Mouse (Mus musculus) embryonic fibroblast, embryonic 13.5 days (primary cell): ENCODE data around the gene Gm20388. TPM values are rescaled to one million over a fixed set of nuclear protein-coding genes. Genes with fewer than 3 reads are reported as not detected.
A peak's percentile ranks its signal among the peaks of the same experiment; 100 is the strongest.

Experiments
- H3K27ac ChIP-seq: 2 replicates; pipeline ENCODE4 v1.5.1; 2012; ENCODE audit warnings: low read length, control low read depth, inconsistent platforms; ENCODE audit not compliant: insufficient read depth
- H3K4me1 ChIP-seq: 2 replicates; pipeline ENCODE4 v1.6.1; 2011; ENCODE audit warnings: low read length; ENCODE audit not compliant: control insufficient read depth, insufficient read depth
- H3K4me3 ChIP-seq: 2 replicates; pipeline ENCODE4 v1.5.1; 2011; ENCODE audit warnings: mild to moderate bottlenecking, control low read depth, low read length; ENCODE audit not compliant: insufficient read depth
- CTCF ChIP-seq: IDR thresholded peaks from 2 replicates; pipeline ENCODE4 v1.5.1; 2011; ENCODE audit warnings: mild to moderate bottlenecking, control low read depth, low read length, moderate library complexity, borderline replicate concordance; ENCODE audit not compliant: insufficient read depth
- POLR2A ChIP-seq: IDR thresholded peaks from 2 replicates; pipeline ENCODE4 v1.6.1; 2011; ENCODE audit warnings: low read depth, mild to moderate bottlenecking, control low read depth, low read length, moderate library complexity
- polyA plus RNA-seq: library from polyadenylated mRNA; stranded (reverse); fragments of >200 nt; gene quantifications from 2 replicates; pipeline ENCODE4 v1.2.4, GENCODE M21; 2011; ENCODE audit warnings: low read depth; ENCODE audit not compliant: missing spikeins, insufficient read length

Gene Gm20388
- polyA plus RNA-seq, 1 experiment = 82.8 TPM

DNA sequence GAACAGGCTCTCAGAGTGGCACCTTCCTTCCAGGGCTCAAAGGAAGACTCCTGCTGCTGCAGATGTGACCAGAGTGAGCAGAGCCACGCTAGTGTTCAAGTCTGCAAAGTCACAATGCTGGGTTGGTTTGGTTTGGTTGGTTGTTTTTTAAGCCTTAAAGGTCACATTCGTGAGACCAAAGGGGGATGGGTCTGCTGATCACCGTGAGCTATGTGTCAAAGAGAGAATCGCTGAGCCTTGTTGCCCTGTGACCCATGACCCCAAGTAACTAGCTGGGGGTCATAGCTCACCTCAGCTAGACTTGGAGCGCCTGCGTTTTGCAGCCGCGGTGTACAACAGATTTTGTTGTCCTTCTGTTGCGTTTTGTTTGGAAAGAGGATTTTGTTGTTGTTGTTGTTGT, 1460.6 kb downstream of the Gm20388 start:
- Histone ChIP-seq H3K4me3 (no peak overlapping the region), H3K4me1 (peaks cover 4% of the 10 kb centered on the region; the same call in 1 of the 2 replicates), H3K27ac (no peak overlapping the region)
- TF ChIP-seq POLR2A (no peak), CTCF (no peak)

DNA sequence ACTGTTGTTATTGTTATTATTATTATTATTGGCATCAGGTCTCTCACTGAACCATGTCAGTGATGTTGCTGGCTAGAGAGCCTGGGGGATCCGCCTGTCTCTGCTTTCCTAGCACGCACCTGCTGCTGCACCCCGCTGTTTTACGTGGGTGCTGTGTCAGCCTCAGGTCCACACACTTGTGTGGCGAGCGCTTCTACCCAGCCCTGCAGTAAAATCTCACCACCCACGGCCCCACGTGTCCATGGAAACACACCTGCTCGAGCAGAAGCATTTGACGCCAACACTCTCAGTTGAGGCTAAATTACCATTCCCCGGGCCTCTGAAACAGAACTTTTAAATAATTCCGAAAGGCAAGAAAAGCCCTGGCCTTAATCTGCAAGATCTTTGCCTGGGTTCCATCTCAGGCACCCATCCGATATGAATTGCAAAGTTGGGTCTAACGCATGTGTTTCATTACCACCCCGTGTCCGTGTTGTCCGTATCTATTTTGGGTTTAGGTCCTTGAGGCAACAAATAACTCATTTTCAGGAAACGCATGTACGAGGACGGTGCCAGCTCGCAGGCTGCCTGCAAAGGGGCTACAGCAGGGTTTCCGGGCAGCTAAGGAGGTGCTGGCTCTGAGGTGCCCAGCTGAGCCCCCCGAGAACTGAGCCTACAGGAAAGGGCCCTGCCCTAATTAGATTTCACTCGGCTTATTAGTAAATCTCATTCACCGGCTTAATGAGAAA, 1461.4 kb downstream of the Gm20388 start:
- TF ChIP-seq CTCF = no peak
- TF ChIP-seq POLR2A = no peak
- Histone ChIP-seq H3K4me3 (no peak overlapping the region), H3K27ac (no peak overlapping the region), H3K4me1 (peaks cover 5% of the 10 kb centered on the region; the same call in 1 of the 2 replicates)

DNA sequence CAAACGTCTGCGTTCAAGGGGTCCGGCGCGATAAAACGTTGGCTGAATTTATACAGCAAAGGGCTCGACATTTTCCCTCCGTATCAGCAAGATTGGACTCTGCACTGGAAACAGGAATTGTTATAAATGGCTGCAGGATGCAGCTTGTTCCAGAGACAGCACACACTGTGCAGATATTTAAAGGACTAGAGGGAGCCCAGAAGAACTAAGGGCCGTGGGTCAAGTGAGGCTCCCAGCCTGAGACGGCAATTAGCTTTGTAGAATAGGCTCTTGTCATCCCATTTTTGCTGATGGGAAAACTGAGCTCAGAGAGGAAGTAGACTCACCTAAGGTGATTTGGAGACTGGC, 1462.0 kb downstream of the Gm20388 start:
- Histone ChIP-seq H3K4me3 (no peak overlapping the region), H3K27ac (no peak overlapping the region), H3K4me1 (peaks cover 5% of the 10 kb centered on the region; the same call in 1 of the 2 replicates)
- no peak for TF ChIP-seq CTCF
- TF ChIP-seq POLR2A = no peak

DNA sequence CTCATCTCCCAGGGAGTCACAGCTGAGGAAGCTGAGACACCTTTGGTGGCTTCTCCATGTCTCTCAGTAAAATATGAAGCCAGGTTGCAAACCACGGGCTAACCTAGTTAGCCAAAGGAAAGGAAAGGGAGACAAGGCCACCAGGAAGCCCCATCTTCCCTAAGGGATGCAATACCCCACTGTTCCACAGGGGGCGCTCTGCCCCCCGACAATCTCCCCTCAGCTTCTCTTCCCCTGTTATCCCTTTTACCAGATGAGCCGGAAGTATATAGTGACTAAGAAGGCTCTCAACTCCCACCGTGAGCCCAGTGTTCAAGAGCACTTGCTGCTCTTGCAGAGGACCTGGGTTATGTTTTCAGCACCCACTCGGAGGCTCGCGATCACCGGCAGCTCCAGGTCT, 1463.6 kb downstream of the Gm20388 start:
- Histone ChIP-seq H3K4me1 (peaks cover 5% of the 10 kb centered on the region; the same call in 1 of the 2 replicates), H3K4me3 (no peak overlapping the region), H3K27ac (no peak overlapping the region)
- TF ChIP-seq CTCF (no peak), POLR2A (no peak)

DNA sequence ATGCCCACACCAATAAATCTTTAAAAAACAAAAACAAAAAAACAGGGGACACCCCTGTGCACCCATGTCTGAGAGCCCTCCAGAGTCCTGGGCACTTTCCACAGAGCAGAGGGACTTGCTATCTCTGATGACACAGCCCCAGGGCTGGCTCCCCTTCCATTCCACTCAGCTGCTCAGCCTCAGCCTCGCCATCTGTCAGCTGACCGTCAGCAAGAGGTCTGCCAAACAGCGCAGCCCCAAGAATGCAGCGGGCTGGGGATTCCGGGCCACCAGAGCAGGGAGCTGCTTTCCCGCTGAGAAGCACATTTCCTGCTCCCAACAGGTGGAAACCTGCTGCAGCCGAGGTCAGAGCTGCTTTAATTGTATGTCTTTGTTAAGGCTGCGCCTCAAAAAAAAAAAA, 1464.1 kb downstream of the Gm20388 start:
- peaks cover 5% of the 10 kb centered on the region; the same call in 1 of the 2 replicates for H3K4me1 ChIP-seq
- no peak for TF ChIP-seq POLR2A
- no peak for TF ChIP-seq CTCF

DNA sequence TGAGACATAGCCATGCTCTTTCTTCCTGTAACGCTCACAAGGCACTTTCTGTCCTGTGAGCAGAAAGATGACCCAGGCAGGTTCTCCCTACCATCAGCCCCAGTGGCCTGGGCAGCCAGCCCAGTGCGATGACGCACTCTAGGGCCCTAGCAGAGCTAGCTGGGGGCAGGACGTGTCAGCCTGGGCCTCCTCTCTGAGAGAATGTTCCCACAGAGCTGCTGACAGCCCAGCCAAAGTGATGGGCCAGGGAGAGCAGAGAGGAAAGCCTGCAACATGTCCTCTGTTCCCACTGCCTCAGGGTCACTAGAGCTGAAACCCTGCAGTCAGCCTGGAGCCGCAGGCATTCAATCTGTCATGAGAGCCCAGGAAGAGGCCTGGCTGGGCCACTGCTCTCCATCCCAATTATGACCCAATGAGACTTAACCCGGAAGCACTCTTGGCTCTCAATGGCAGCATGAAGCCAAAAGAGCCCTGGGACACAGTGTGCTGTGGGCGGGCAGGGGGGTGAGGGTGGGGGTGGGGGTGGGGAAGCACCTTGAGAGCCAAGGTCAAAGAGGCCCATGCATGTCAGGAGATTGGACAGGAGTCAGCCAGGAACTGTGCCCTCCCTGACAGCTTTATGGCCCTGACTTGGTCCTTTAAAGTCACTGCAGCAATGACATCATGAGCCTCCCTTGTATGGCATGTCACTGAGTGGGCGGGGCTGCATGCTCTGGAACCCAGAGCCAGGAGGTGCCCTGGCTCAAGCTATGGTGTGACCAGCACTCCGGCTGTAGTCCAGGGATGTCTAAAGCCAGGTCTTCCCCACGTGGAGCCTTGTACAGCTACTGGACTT, 1465.7 kb downstream of the Gm20388 start:
- Histone ChIP-seq H3K4me1 (peaks cover 5% of the 10 kb centered on the region; the same call in 1 of the 2 replicates), H3K27ac (no peak overlapping the region), H3K4me3 (no peak overlapping the region)
- no peak for TF ChIP-seq POLR2A
- no peak for TF ChIP-seq CTCF

More for the DNA sequence above, 1464.1 kb downstream of the Gm20388 start:
- Histone ChIP-seq H3K27ac (no peak overlapping the region), H3K4me3 (no peak overlapping the region)

DNA sequence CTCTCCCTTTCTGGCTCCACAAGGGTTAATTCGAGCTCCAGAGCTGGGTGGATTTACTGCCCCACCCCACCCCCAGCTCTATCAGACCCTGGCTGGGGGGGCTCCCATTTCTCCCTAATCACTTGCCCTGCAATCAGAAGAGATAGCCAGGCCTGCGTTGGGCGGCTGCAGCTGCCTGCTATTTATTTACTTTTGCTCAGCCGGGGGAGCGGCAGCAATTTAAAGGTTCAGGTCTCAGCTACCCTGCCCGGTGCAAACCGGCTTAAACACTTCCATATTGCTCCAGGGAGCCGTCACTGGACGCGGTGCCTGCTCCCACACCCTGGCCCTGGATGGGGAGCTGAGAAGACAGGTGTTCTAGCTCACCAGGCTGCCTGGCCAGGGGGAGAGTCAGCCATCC, 1467.0 kb downstream of the Gm20388 start:
- peaks cover 5% of the 10 kb centered on the region; the same call in 1 of the 2 replicates for H3K4me1 ChIP-seq
- no peak overlapping the region for H3K4me3 ChIP-seq
- no peak overlapping the region for H3K27ac ChIP-seq
- TF ChIP-seq POLR2A = no peak

DNA sequence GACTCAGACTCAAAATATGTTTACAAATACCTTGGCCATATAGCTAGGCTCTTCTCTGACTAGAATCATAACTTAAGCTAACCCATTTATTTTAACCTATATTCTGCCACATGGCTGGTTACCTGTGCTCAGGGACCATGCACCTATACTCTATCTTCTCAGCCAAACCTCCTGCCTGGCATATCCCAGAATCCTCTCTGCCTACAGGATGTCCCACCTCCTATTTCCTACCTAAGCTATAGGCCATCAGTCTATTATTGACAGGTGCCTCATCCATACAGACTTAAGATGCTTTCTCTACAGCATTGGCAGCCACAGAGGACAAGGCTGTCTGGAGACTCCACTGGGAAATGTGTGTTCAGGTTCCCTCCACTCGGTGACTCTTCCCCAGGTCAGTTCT, 1468.7 kb downstream of the Gm20388 start:
- Histone ChIP-seq H3K4me3 (no peak overlapping the region), H3K4me1 (peaks cover 4% of the 10 kb centered on the region; the same call in 1 of the 2 replicates), H3K27ac (no peak overlapping the region)
- TF ChIP-seq CTCF (no peak), POLR2A (no peak)

DNA sequence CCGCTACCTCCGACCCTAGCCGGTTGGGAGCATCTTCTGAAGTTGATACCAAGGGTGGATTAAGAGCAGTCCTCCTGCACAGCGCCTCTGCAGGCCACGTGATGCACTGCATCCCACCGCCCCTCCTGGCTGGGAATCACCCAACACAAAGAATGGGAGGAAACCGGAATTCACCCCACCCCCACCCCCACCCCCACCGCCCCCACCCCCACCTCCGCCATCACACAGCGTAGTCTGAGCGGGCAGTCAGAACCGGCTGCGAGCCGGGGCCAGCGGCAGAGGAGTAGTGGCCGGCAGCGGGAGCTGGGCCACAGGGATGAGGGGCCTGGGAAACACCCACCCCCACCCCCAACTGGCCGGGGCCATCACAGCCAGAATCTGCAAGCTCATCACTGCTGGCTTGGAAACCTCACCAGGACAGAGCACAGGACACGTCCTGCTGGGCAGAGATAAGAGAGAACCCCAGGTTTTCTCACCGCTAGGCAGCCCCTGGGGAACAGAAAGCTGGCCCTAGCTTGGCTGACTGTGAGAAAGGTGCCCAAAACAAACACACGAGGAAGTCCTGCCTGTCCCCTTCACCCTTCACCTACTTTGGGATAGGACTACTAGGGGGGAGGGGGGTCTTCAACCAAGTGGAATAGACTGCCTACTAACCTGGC, 1472.1 kb downstream of the Gm20388 start:
- TF ChIP-seq CTCF (peak; percentile 94), POLR2A (0 out of 2 replicates have a peak, but pooled peaks have one; percentile 16)
- Histone ChIP-seq H3K4me1 (no peaks in the 10 kb centered on the region), H3K27ac (no peak overlapping the region), H3K4me3 (no peak overlapping the region)

DNA sequence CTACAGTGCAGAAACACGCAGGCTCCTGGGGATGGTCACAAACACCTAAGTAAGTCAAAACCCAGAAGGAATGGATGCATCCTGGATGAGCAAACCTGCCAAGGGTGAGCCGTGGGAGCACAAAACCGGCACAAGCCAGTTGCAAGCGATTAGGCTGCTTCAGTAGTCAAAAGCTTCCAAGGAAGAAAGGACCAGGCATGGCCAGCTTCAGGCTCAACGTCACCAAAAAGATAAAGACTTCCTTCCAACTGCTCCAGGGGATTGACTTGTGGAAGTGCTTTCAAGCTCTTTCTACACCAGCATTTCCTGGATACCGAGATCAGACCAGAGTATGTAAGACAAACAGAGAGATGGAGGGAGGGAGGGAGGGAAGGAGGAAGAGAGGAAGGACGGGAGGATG, 1474.9 kb downstream of the Gm20388 start:
- Histone ChIP-seq H3K27ac (no peak overlapping the region), H3K4me1 (no peaks in the 10 kb centered on the region), H3K4me3 (no peak overlapping the region)
- no peak for TF ChIP-seq POLR2A
- no peak for TF ChIP-seq CTCF
